Mouse (Mus musculus): ENCODE results near the gene Fam189b.

- no peak for TF ChIP-seq POLR2A (IDR thresholded peaks at IDR 0.05; ENCODE audit: low read depth, low read length)
- TF ChIP-seq MEF2A (IDR thresholded peaks at IDR 0.05; ENCODE audit: borderline replicate concordance, low read depth, low read length) = no peak
- no peak for TF ChIP-seq CTCF (conservative IDR thresholded peaks at IDR 0.05 in 1 of 2, IDR thresholded peaks at IDR 0.05 in 1 of 2; ENCODE audit: low read depth in 2 of 2, low read length in 2 of 2)
These were observed 6.5 kb upstream of the Fam189b start for GRCm38 (mm10) chr3:89176421-89176820.
